Mouse (Mus musculus): Measurements from ENCODE around the gene S100a5.

DNA sequence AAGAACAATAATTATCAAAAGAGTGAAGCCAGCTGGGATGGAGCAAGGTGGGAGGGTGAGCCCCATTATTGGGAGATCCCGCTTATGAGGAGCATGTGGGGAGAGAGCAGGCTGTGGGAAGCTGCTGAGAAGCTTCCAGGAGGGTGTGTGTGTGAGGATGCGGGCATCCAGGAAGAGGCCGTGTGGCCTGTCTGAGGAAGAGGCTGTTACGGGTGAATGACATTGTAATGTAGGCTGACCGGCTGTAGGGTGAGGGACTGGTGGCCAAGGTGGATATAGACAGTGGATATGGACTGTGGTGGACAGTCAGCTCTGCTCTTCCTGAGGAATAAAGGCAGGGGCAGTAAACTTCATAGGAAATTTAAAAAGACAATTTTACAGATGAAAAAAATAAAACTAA, 17.2 kb downstream of the S100a5 start:
- TF ChIP-seq CTCF (IDR thresholded peaks at IDR 0.05; ENCODE audit: low read depth) = no peak
- no peak for TF ChIP-seq EP300 (IDR thresholded peaks at IDR 0.05; ENCODE audit: low read depth)

Data from liver, embryonic 14.5 days (tissue).